9 mouse cellular contexts compared by ENCODE assay signal in genomic region chr4:46086718-46087426, GRCm38 (mm10). TPM values are rescaled to one million over a fixed set of nuclear protein-coding genes. Genes with fewer than 3 reads are reported as not detected.
DNase-seq lines count a peak whose midpoint lies in the region; ATAC-seq and TF ChIP-seq lines count a peak whose summit lies in the region.
"Had no signal": no experiment of that assay in that cellular context is flagged by ENCODE, and none has a peak within 500 bp of the region (broad histone marks: within the 10 kb centered on the region; RNA-seq: fewer than 3 reads in every experiment).

No protein-coding gene starts in this region.

- no peak for TF ChIP-seq CTCF in cerebellum, adult 2 months (IDR thresholded peaks at IDR 0.05; ENCODE audit: borderline replicate concordance, insufficient read depth, low read depth, low read length)
- TF ChIP-seq CTCF in testis, adult 2 months (IDR thresholded peaks at IDR 0.05; ENCODE audit: control insufficient read depth, insufficient read depth, insufficient replicate concordance, low read depth, low read length): no peak

- 59% methylated on average over 18 of the region's 18 CpGs for WGBS in cerebellum, adult 2 months

- H3K27me3 ChIP-seq in cerebellum, adult 2 months (ENCODE audit: control insufficient read depth, insufficient read depth, low read length): no peaks in the 10 kb centered on the region
- H3K27me3 ChIP-seq in testis, adult 2 months (ENCODE audit: control insufficient read depth, insufficient read depth, low read length): no peaks in the 10 kb centered on the region
- H3K27me3 ChIP-seq: liver, embryonic 13.5 days had no signal

- no peak overlapping the region for H3K4me3 ChIP-seq in cerebellum, adult 2 months (replicated peaks; ENCODE audit: insufficient read depth, low read depth, low read length)
- H3K4me3 ChIP-seq in testis, adult 2 months (ENCODE audit: control insufficient read depth, low read depth, low read length): no peak overlapping the region
- H3K4me3 ChIP-seq: liver, embryonic 13.5 days had no signal

- ATAC-seq in cerebellum, adult (ENCODE audit: insufficient number of reproducible peaks, low FRiP score, low TSS enrichment): no peak

- peaks cover 47% of the 10 kb centered on the region for H3K4me1 ChIP-seq in cerebellum, adult 2 months (ENCODE audit: control insufficient read depth, insufficient read depth, low read length)
- H3K4me1 ChIP-seq in testis, adult 2 months (ENCODE audit: control insufficient read depth, insufficient read depth, low read length): no peaks in the 10 kb centered on the region; the same call in 1 of the 2 replicates

- 0 out of 2 replicates have a peak overlapping the region, but pooled peaks have one; percentile 24 for H3K27ac ChIP-seq in cerebellum, adult 2 months (ENCODE audit: insufficient read depth, low read length)
- peak overlapping the region; percentile 46 for H3K27ac ChIP-seq in testis, adult 2 months (ENCODE audit: control insufficient read depth, insufficient read depth, low read depth, low read length)
- H3K27ac ChIP-seq: liver, embryonic 13.5 days had no signal

- peak; percentile 40 to 41 for DNase-seq in cerebellum, adult 2 months
- no peak for DNase-seq in cerebellum, postnatal 36 days
- no peak for DNase-seq in testis, postnatal 10 days (ENCODE audit: low spot score)
- DNase-seq in kidney, postnatal 10 days: peak; percentile 39
- peak; percentile 84 for DNase-seq in telencephalon, adult 2 months (ENCODE audit: low read depth, low spot score)
- DNase-seq in yolk sac, embryonic 10.5 days (ENCODE audit: low spot score): no peak
- DNase-seq: liver, embryonic 13.5 days had no signal

- TF ChIP-seq POLR2A in cerebellum, adult 2 months (IDR thresholded peaks at IDR 0.05; ENCODE audit: borderline replicate concordance, insufficient read depth, low read length): no peak
- TF ChIP-seq POLR2A in testis, adult 2 months (IDR thresholded peaks at IDR 0.05; ENCODE audit: control insufficient read depth, low read depth, low read length): no peak

- no peaks in the 10 kb centered on the region for H3K36me3 ChIP-seq in testis, adult 2 months (ENCODE audit: control insufficient read depth, insufficient read depth, low read length)

RNA-seq across cellular contexts. Expression of gene Tmod1, which starts 48.1 kb away (rescaled TPM):
- polyA plus RNA-seq in cerebellum, adult 2 months (2012; rRNA removed): 55.4 and 55.7 TPM in 2 replicates
- 24.7 and 29.7 TPM in 2 replicates for polyA plus RNA-seq in testis, adult 2 months (2012; rRNA removed)

RNA-seq across cellular contexts. Expression of gene Ncbp1, which starts 51.5 kb away (rescaled TPM):
- 50.8 and 61.2 TPM in 2 replicates for polyA plus RNA-seq in cerebellum, adult 2 months (2012; rRNA removed)
- polyA plus RNA-seq in testis, adult 2 months (2012; rRNA removed): 121 and 124 TPM in 2 replicates

RNA-seq across cellular contexts. Expression of gene Tstd2, which starts 51.6 kb away (rescaled TPM):
- polyA plus RNA-seq in cerebellum, adult 2 months (2012; rRNA removed): 15.4 and 16.2 TPM in 2 replicates
- 7.1 and 7.9 TPM in 2 replicates for polyA plus RNA-seq in testis, adult 2 months (2012; rRNA removed)

Comparison
In these comparisons a context has a peak if more than half of its experiments do, and no peak if none do; other contexts are left out.
1. DNase-seq: peak in cerebellum, adult 2 months (2 of 2), kidney, postnatal 10 days (single experiment) and telencephalon, adult 2 months (single experiment); none in cerebellum, postnatal 36 days (0 of 2), testis, postnatal 10 days (single experiment) and yolk sac, embryonic 10.5 days (single experiment).